Mouse (Mus musculus): ENCODE data around the gene Mgmt. TPM values are rescaled to one million over a fixed set of nuclear protein-coding genes. Genes with fewer than 3 reads are reported as not detected.
A peak's percentile ranks its signal among the peaks of the same experiment; 100 is the strongest.

Gene Mgmt
- polyA plus RNA-seq, 1 experiment from 2014 or later = 2.0 TPM

- 76% methylated on average over 7 of the region's 7 CpGs for WGBS
- no peak for ATAC-seq (ENCODE audit: low read depth)
Measured at GRCm38 (mm10) chr7:137140321-137140720, 245.9 kb downstream of the Mgmt start.

GRCm38 (mm10) chr7:137141386-137141785 lies 247.0 kb downstream of the Mgmt start:
- no peak for ATAC-seq (ENCODE audit: low read depth)
- Histone ChIP-seq H3K27ac (replicated peaks) (no peak overlapping the region), H3K4me2 (no peak overlapping the region), H3K36me3 (no peaks in the 10 kb centered on the region), H3K9ac (no peak overlapping the region), H3K4me1 (replicated peaks) (peaks cover 15% of the 10 kb centered on the region), H3K9me3 (no peaks in the 10 kb centered on the region), H3K27me3 (no peaks in the 10 kb centered on the region), H3K4me3 (no peak overlapping the region)
- WGBS = 37% methylated on average over 3 of the region's 3 CpGs

More at GRCm38 (mm10) chr7:137140321-137140720, 245.9 kb downstream of the Mgmt start:
- Histone ChIP-seq H3K27me3 (no peaks in the 10 kb centered on the region), H3K4me3 (no peak overlapping the region), H3K36me3 (no peaks in the 10 kb centered on the region), H3K4me2 (no peak overlapping the region), H3K9ac (no peak overlapping the region), H3K4me1 (replicated peaks) (peaks cover 10% of the 10 kb centered on the region), H3K27ac (replicated peaks) (no peak overlapping the region), H3K9me3 (no peaks in the 10 kb centered on the region)

- Histone ChIP-seq H3K27ac (replicated peaks) (peak overlapping the region; percentile 52), H3K4me1 (replicated peaks) (peaks cover 45% of the 10 kb centered on the region), H3K27me3 (no peaks in the 10 kb centered on the region), H3K36me3 (no peaks in the 10 kb centered on the region), H3K4me2 (no peak overlapping the region), H3K4me3 (no peak overlapping the region), H3K9me3 (no peaks in the 10 kb centered on the region), H3K9ac (no peak overlapping the region)
- WGBS = 35% methylated on average over 12 of the region's 12 CpGs
- peak; percentile 66; the same call in 1 of the 2 replicates for ATAC-seq (ENCODE audit: low read depth)
Measured at GRCm38 (mm10) chr7:137147101-137147500, 252.7 kb downstream of the Mgmt start.

GRCm38 (mm10) chr7:137151854-137152253 lies 257.4 kb downstream of the Mgmt start:
- no peak overlapping the region for H3K9ac ChIP-seq
- ATAC-seq (ENCODE audit: low read depth) = no peak
- H3K4me1 ChIP-seq (replicated peaks) = peaks cover 30% of the 10 kb centered on the region
- H3K27me3 ChIP-seq = no peaks in the 10 kb centered on the region
- H3K36me3 ChIP-seq = no peaks in the 10 kb centered on the region
- H3K27ac ChIP-seq (replicated peaks) = no peak overlapping the region
- WGBS = 90% methylated on average over 2 of the region's 2 CpGs
- H3K4me3 ChIP-seq = no peak overlapping the region
- no peaks in the 10 kb centered on the region for H3K9me3 ChIP-seq
- H3K4me2 ChIP-seq = no peak overlapping the region

- Histone ChIP-seq H3K36me3 (no peaks in the 10 kb centered on the region), H3K27me3 (no peaks in the 10 kb centered on the region), H3K9ac (no peak overlapping the region), H3K27ac (replicated peaks) (no peak overlapping the region), H3K4me1 (replicated peaks) (peaks cover 7% of the 10 kb centered on the region), H3K4me2 (no peak overlapping the region), H3K9me3 (no peaks in the 10 kb centered on the region), H3K4me3 (no peak overlapping the region)
- ATAC-seq (ENCODE audit: low read depth) = no peak
- WGBS = 70% methylated on average over 2 of the region's 2 CpGs
Measured at GRCm38 (mm10) chr7:137154623-137155022, 260.2 kb downstream of the Mgmt start.

DNA sequence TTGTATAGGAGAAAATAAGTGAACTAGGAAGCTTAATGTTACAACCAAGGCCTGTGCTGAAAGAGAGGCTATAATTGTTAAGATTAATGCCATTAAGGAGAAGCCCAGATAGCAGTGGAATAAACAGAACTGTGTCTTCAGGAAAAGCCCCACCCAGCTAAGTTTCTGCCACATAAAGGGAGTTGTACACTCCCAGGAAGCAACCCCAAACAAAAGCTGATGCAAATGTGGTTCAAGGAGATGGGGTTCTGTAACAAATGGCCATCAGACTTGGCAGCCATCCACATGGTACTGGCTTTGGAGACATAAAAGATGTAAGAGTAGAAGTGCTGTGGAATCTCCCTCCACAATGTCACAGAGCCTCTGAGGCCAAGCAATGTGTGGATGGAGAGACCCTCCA lies 264.7 kb downstream of the Mgmt start:
- Histone ChIP-seq H3K4me1 (replicated peaks) (0 out of 2 replicates have a peak, but pooled peaks cover 5% of the 10 kb centered on the region), H3K4me3 (no peak overlapping the region), H3K4me2 (no peak overlapping the region), H3K27me3 (no peaks in the 10 kb centered on the region), H3K9me3 (no peaks in the 10 kb centered on the region), H3K27ac (replicated peaks) (no peak overlapping the region), H3K9ac (no peak overlapping the region), H3K36me3 (no peaks in the 10 kb centered on the region)
- ATAC-seq (ENCODE audit: low read depth) = no peak

DNA sequence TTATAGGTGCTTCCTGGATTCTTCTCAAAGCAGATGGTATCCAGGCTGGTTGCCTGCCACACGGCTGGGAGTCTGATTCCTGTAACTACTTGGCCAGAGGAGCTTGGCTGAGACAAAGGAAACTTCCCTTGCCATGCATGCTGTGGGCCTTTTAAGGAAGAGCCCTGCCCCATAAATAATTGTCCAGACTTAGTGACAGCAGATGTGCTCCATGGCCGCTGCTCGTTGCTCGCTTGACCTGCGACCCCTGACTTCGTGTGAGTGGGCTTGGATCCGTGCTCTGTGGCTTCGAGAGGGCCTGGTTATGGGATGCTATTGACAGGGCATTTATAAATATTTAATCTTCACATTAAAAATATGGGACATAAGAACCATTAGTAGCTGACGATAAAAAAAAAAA lies 277.9 kb downstream of the Mgmt start:
- Histone ChIP-seq H3K4me2 (no peak overlapping the region), H3K4me3 (no peak overlapping the region), H3K27ac (replicated peaks) (peak overlapping the region; percentile 46; the same call in 1 of the 2 replicates), H3K9me3 (peaks cover 5% of the 10 kb centered on the region; the same call in 1 of the 2 replicates), H3K4me1 (replicated peaks) (no peaks in the 10 kb centered on the region; the same call in 1 of the 2 replicates), H3K9ac (no peak overlapping the region), H3K36me3 (no peaks in the 10 kb centered on the region), H3K27me3 (no peaks in the 10 kb centered on the region)
- 27% methylated on average over 9 of the region's 9 CpGs for WGBS
- no peak for ATAC-seq (ENCODE audit: low read depth)

All from neural tube, embryonic 13.5 days (tissue).